Comparison of ENCODE assay signal across 16 mouse cellular contexts in genomic region chr8:18258287-18258961, GRCm38 (mm10).
A peak's percentile ranks its signal among the peaks of the same experiment; 100 is the strongest.
DNase-seq lines count a peak whose midpoint lies in the region; ATAC-seq and TF ChIP-seq lines count a peak whose summit lies in the region.
"Had no signal": no experiment of that assay in that cellular context is flagged by ENCODE, and none has a peak within 500 bp of the region (broad histone marks: within the 10 kb centered on the region; RNA-seq: fewer than 3 reads in every experiment).

No protein-coding gene starts in this region.

- H3K4me1 ChIP-seq in heart, embryonic 16.5 days (ENCODE audit: control insufficient read depth, insufficient read depth, low read length), result peaks cover 4% of the 10 kb centered on the region; the same call in 1 of the 2 replicates
- peaks cover 5% of the 10 kb centered on the region; the same call in 1 of the 2 replicates for H3K4me1 ChIP-seq in heart, embryonic 12.5 days (replicated peaks)
- H3K4me1 ChIP-seq in midbrain, postnatal 0 days (ENCODE audit: insufficient read depth, low read length), result no peaks in the 10 kb centered on the region
- no peaks in the 10 kb centered on the region for H3K4me1 ChIP-seq in midbrain, embryonic 13.5 days (replicated peaks)
- H3K4me1 ChIP-seq: liver, embryonic 13.5 days; midbrain, embryonic 12.5 days; neural tube, embryonic 13.5 days had no signal

- H3K27ac ChIP-seq in heart, embryonic 16.5 days (ENCODE audit: low read length), result peak overlapping the region; percentile 62
- H3K27ac ChIP-seq in heart, embryonic 12.5 days (ENCODE audit: poor library complexity, severe bottlenecking), result no peak overlapping the region
- no peak overlapping the region for H3K27ac ChIP-seq in midbrain, postnatal 0 days (ENCODE audit: low read depth, low read length)
- H3K27ac ChIP-seq in midbrain, embryonic 13.5 days, result no peak overlapping the region
- H3K27ac ChIP-seq: liver, embryonic 13.5 days; midbrain, embryonic 12.5 days; neural tube, embryonic 13.5 days had no signal

- no peak overlapping the region for H3K4me3 ChIP-seq in heart, embryonic 16.5 days (ENCODE audit: low read length)
- H3K4me3 ChIP-seq in heart, embryonic 12.5 days, result no peak overlapping the region
- no peak overlapping the region for H3K4me3 ChIP-seq in midbrain, postnatal 0 days (ENCODE audit: low read depth, low read length)
- no peak overlapping the region for H3K4me3 ChIP-seq in midbrain, embryonic 13.5 days (replicated peaks)
- H3K4me3 ChIP-seq: erythroblast, embryonic 14.5 days; liver, embryonic 13.5 days; midbrain, embryonic 12.5 days; neural tube, embryonic 13.5 days had no signal

- DNase-seq in cerebellum, postnatal 10 days, result peak; percentile 63 to 64
- DNase-seq in cerebellum, adult 11-12 months, result no peak
- peak; percentile 65 for DNase-seq in midbrain, postnatal 0 days (ENCODE audit: low spot score)
- DNase-seq in right cerebral cortex, postnatal 14 days, result peak; percentile 13
- DNase-seq: B cell, adult 2 months; gastrocnemius, postnatal 10 days; liver, embryonic 13.5 days had no signal

- no peak overlapping the region for H3K9ac ChIP-seq in heart, embryonic 16.5 days (ENCODE audit: low read length)
- H3K9ac ChIP-seq in heart, embryonic 12.5 days, result no peak overlapping the region
- no peak overlapping the region for H3K9ac ChIP-seq in midbrain, postnatal 0 days (replicated peaks; ENCODE audit: low read length, poor library complexity, severe bottlenecking)
- no peak overlapping the region for H3K9ac ChIP-seq in midbrain, embryonic 13.5 days (replicated peaks)
- H3K9ac ChIP-seq: liver, embryonic 13.5 days; midbrain, embryonic 12.5 days; neural tube, embryonic 13.5 days had no signal

- peak; percentile 75 for ATAC-seq in heart, embryonic 16.5 days (replicated peaks; ENCODE audit: extremely low read depth, insufficient read depth, low FRiP score)
- no peak for ATAC-seq in heart, embryonic 12.5 days (ENCODE audit: insufficient number of reproducible peaks, low FRiP score)
- no peak for ATAC-seq in midbrain, postnatal 0 days (ENCODE audit: low FRiP score)
- ATAC-seq in midbrain, embryonic 13.5 days, result no peak
- no peak for ATAC-seq in erythroblast, adult 5-6 weeks (replicated peaks; ENCODE audit: low FRiP score, poor library complexity, severe bottlenecking)
- ATAC-seq: intestine, embryonic 16.5 days had no signal

- H3K9me3 ChIP-seq in heart, embryonic 16.5 days (replicated peaks; ENCODE audit: control insufficient read depth, low read length), result no peaks in the 10 kb centered on the region
- H3K9me3 ChIP-seq in heart, embryonic 12.5 days (replicated peaks), result no peaks in the 10 kb centered on the region
- no peaks in the 10 kb centered on the region for H3K9me3 ChIP-seq in midbrain, postnatal 0 days (ENCODE audit: low read length)
- H3K9me3 ChIP-seq in midbrain, embryonic 13.5 days, result no peaks in the 10 kb centered on the region
- H3K9me3 ChIP-seq: G1E; liver, embryonic 13.5 days; midbrain, embryonic 12.5 days; neural tube, embryonic 13.5 days had no signal

- H3K27me3 ChIP-seq in heart, embryonic 16.5 days (ENCODE audit: control insufficient read depth, insufficient read depth, low read length), result no peaks in the 10 kb centered on the region
- no peaks in the 10 kb centered on the region for H3K27me3 ChIP-seq in heart, embryonic 12.5 days (replicated peaks)
- no peaks in the 10 kb centered on the region for H3K27me3 ChIP-seq in midbrain, postnatal 0 days (ENCODE audit: insufficient read depth, low read length)
- no peaks in the 10 kb centered on the region for H3K27me3 ChIP-seq in midbrain, embryonic 13.5 days
- H3K27me3 ChIP-seq: liver, embryonic 13.5 days; midbrain, embryonic 12.5 days; neural tube, embryonic 13.5 days had no signal

- H3K4me2 ChIP-seq in heart, embryonic 16.5 days (ENCODE audit: low read depth, low read length), result peak overlapping the region; percentile 39; the same call in 1 of the 2 replicates
- H3K4me2 ChIP-seq in heart, embryonic 12.5 days, result no peak overlapping the region
- H3K4me2 ChIP-seq in midbrain, postnatal 0 days (ENCODE audit: low read depth, low read length, poor library complexity, severe bottlenecking), result no peak overlapping the region
- no peak overlapping the region for H3K4me2 ChIP-seq in midbrain, embryonic 13.5 days (replicated peaks)
- H3K4me2 ChIP-seq: liver, embryonic 13.5 days; midbrain, embryonic 12.5 days; neural tube, embryonic 13.5 days had no signal

- WGBS in heart, embryonic 16.5 days, result 50% methylated on average over 7 of the region's 7 CpGs
- WGBS in heart, embryonic 12.5 days, result 63% methylated on average over 7 of the region's 7 CpGs
- 83% methylated on average over 7 of the region's 7 CpGs for WGBS in midbrain, postnatal 0 days
- WGBS in midbrain, embryonic 13.5 days, result 87% methylated on average over 7 of the region's 7 CpGs

- H3K36me3 ChIP-seq in heart, embryonic 16.5 days (ENCODE audit: control insufficient read depth, insufficient read depth), result no peaks in the 10 kb centered on the region
- no peaks in the 10 kb centered on the region for H3K36me3 ChIP-seq in heart, embryonic 12.5 days
- H3K36me3 ChIP-seq in midbrain, postnatal 0 days (ENCODE audit: insufficient read depth, low read length), result no peaks in the 10 kb centered on the region
- no peaks in the 10 kb centered on the region for H3K36me3 ChIP-seq in midbrain, embryonic 13.5 days
- H3K36me3 ChIP-seq: G1E; liver, embryonic 13.5 days; midbrain, embryonic 12.5 days; neural tube, embryonic 13.5 days had no signal

- TF ChIP-seq CTCF in midbrain, postnatal 0 days (IDR thresholded peaks at IDR 0.05), result no peak
